Mouse (Mus musculus): ENCODE data around the gene BC035044.
"Not testable (repeated sequence)": the region's sequence is repeated elsewhere in the genome, so short reads cannot be mapped to it uniquely, and the experiment has no call there.

DNA sequence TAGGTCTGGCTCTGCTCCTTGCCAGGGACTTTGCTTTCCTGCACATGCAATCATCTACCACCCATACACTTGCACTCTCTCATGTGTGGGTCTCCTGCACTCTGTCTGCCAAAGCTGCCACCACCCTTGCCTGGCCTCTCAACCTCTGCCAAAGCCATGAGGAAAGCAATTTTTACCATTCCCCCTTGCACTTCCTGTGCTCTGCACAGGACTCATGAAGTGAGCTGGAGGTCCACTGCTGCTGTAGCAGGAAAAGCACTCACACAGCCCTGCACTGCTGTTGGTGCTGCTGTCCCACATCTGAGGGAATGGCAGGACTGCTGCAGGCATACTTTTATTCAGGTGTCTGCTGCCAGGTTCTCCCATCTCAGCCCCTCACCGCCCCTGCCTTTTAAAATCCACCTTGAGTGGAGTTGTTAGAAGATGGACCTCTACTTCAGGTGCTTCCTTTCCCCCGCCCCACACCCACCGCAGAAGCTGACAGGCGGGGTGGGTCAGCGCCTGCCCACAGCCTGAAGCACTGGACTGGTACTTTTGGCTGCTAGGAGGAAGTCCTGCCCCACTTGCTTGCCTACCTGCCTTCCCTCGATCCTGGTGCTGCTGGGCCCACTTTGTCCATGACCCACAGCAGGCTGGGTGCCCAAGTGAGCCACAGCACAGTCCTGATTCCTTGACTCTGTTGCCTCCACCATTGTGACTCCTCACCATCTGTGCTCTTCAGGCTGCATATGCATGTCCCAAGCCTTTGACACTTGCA lies 10.0 kb upstream of the BC035044 start:
- not testable (repeated sequence) for TF ChIP-seq CTCF, EP300 (IDR thresholded peaks at IDR 0.05; ENCODE audit: low read depth)

Data from liver, postnatal 0 days (tissue).